Comparison of ENCODE assay signal across 8 mouse cellular contexts in genomic region chr14:34673395-34674228, GRCm38 (mm10). TPM values are rescaled to one million over a fixed set of nuclear protein-coding genes. Genes with fewer than 3 reads are reported as not detected.
DNase-seq lines count a peak whose midpoint lies in the region; ATAC-seq and TF ChIP-seq lines count a peak whose summit lies in the region.

Gene Wapl, plus strand, starts transcription at chr14:34673928.

- H3K27me3 ChIP-seq in forebrain, embryonic 10.5 days (ENCODE audit: poor library complexity, severe bottlenecking), result no peaks in the 10 kb centered on the region
- no peaks in the 10 kb centered on the region for H3K27me3 ChIP-seq in heart, embryonic 15.5 days
- H3K27me3 ChIP-seq in liver, embryonic 14.5 days (ENCODE audit: control insufficient read depth, insufficient read depth, low read length), result no peaks in the 10 kb centered on the region
- H3K27me3 ChIP-seq in neural tube, embryonic 11.5 days (ENCODE audit: control insufficient read depth, insufficient read depth, low read length), result no peaks in the 10 kb centered on the region
- no peaks in the 10 kb centered on the region for H3K27me3 ChIP-seq in stomach, postnatal 0 days (ENCODE audit: control insufficient read depth, insufficient read depth, low read length)

- peak; percentile 31; the same call in 1 of the 2 replicates for TF ChIP-seq EP300 in liver, embryonic 14.5 days (IDR thresholded peaks at IDR 0.05; ENCODE audit: low read depth)
- TF ChIP-seq EP300 in stomach, postnatal 0 days (optimal IDR thresholded peaks at IDR 0.05), result peak; percentile 77

- under 1% methylated on average over 89 of the region's 90 CpGs for WGBS in forebrain, embryonic 10.5 days
- 0% methylated on average over 77 of the region's 90 CpGs for WGBS in heart, embryonic 15.5 days
- WGBS in liver, embryonic 14.5 days (ENCODE audit: insufficient replicate concordance), result under 1% methylated on average over 88 of the region's 90 CpGs
- WGBS in neural tube, embryonic 11.5 days, result under 1% methylated on average over 82 of the region's 90 CpGs
- under 1% methylated on average over 73 of the region's 90 CpGs for WGBS in stomach, postnatal 0 days

- peaks cover 17% of the 10 kb centered on the region for H3K36me3 ChIP-seq in forebrain, embryonic 10.5 days (replicated peaks)
- peaks cover 11% of the 10 kb centered on the region for H3K36me3 ChIP-seq in heart, embryonic 15.5 days
- peaks cover 14% of the 10 kb centered on the region for H3K36me3 ChIP-seq in liver, embryonic 14.5 days (replicated peaks; ENCODE audit: control insufficient read depth, insufficient read depth, low read depth)
- H3K36me3 ChIP-seq in neural tube, embryonic 11.5 days (ENCODE audit: control insufficient read depth, insufficient read depth, low read length), result no peaks in the 10 kb centered on the region; the same call in 1 of the 2 replicates
- no peaks in the 10 kb centered on the region for H3K36me3 ChIP-seq in stomach, postnatal 0 days (ENCODE audit: control insufficient read depth, insufficient read depth, low read length)

- H3K4me1 ChIP-seq in forebrain, embryonic 10.5 days, result peaks cover 27% of the 10 kb centered on the region
- H3K4me1 ChIP-seq in heart, embryonic 15.5 days (replicated peaks), result peaks cover 18% of the 10 kb centered on the region
- peaks cover 6 to 15% of the 10 kb centered on the region in 2 experiments for H3K4me1 ChIP-seq in liver, embryonic 14.5 days (replicated peaks; ENCODE audit: control insufficient read depth in 2 of 2, insufficient read depth in 2 of 2, low read length in 1 of 2)
- peaks cover 8% of the 10 kb centered on the region; the same call in 1 of the 2 replicates for H3K4me1 ChIP-seq in neural tube, embryonic 11.5 days (ENCODE audit: control insufficient read depth, insufficient read depth, low read length)
- H3K4me1 ChIP-seq in stomach, postnatal 0 days (replicated peaks; ENCODE audit: control insufficient read depth, insufficient read depth), result no peaks in the 10 kb centered on the region

- peak within 1 kb of the TSS; percentile 98 for H3K27ac ChIP-seq in forebrain, embryonic 10.5 days
- H3K27ac ChIP-seq in heart, embryonic 15.5 days, result peak within 1 kb of the TSS; percentile 95
- peak within 1 kb of the TSS; percentile 69 for H3K27ac ChIP-seq in liver, embryonic 14.5 days
- H3K27ac ChIP-seq in neural tube, embryonic 11.5 days (ENCODE audit: low read depth, low read length), result peak within 1 kb of the TSS; percentile 87
- H3K27ac ChIP-seq in stomach, postnatal 0 days (replicated peaks), result peak within 1 kb of the TSS; percentile 98

- peak; percentile 95 to 96 for DNase-seq in CD8-positive naive resting alpha-beta T cell, adult 2 months (ENCODE audit: low read depth in 2 of 2, low spot score in 2 of 2)
- DNase-seq in c-Kit-positive CD71-negative TER-119-negative erythroid progenitor cells, embryonic 14.5 days (ENCODE audit: low read depth), result peak; percentile 86
- peak; percentile 93 for DNase-seq in forebrain, embryonic 10.5 days (ENCODE audit: extremely low spot score, low spot score)
- DNase-seq in kidney, postnatal 25 days, result peak; percentile 97 to 99
- DNase-seq in liver, embryonic 14.5 days (ENCODE audit: low read depth in 3 of 3, low spot score in 3 of 3), result peak; percentile 93 to 94 (median 93)
- peak; percentile 98 for DNase-seq in neural tube, embryonic 11.5 days (ENCODE audit: low spot score)
- DNase-seq in stomach, postnatal 0 days (ENCODE audit: low spot score), result peak; percentile 98

- TF ChIP-seq CTCF in liver, embryonic 14.5 days (IDR thresholded peaks at IDR 0.05; ENCODE audit: low read depth), result no peak
- no peak for TF ChIP-seq CTCF in stomach, postnatal 0 days (IDR thresholded peaks at IDR 0.05; ENCODE audit: low read depth)

- peak; percentile 97 for ATAC-seq in heart, embryonic 15.5 days (replicated peaks; ENCODE audit: insufficient number of reproducible peaks, insufficient read depth, low FRiP score, low read depth)
- ATAC-seq in liver, embryonic 14.5 days (ENCODE audit: insufficient read depth), result peak; percentile 96
- peak; percentile 99 for ATAC-seq in neural tube, embryonic 11.5 days (ENCODE audit: insufficient read depth, low FRiP score, low TSS enrichment)
- ATAC-seq in stomach, postnatal 0 days (ENCODE audit: low FRiP score, low TSS enrichment), result peak; percentile 99

- H3K9me3 ChIP-seq in forebrain, embryonic 10.5 days, result no peaks in the 10 kb centered on the region
- H3K9me3 ChIP-seq in heart, embryonic 15.5 days (replicated peaks), result no peaks in the 10 kb centered on the region
- no peaks in the 10 kb centered on the region for H3K9me3 ChIP-seq in liver, embryonic 14.5 days (ENCODE audit: control insufficient read depth, low read length)
- H3K9me3 ChIP-seq in neural tube, embryonic 11.5 days (ENCODE audit: control insufficient read depth, low read length), result no peaks in the 10 kb centered on the region
- no peaks in the 10 kb centered on the region for H3K9me3 ChIP-seq in stomach, postnatal 0 days (ENCODE audit: control insufficient read depth, low read length)

- peak within 1 kb of the TSS; percentile 98 for H3K4me3 ChIP-seq in forebrain, embryonic 10.5 days
- peak within 1 kb of the TSS; percentile 95 for H3K4me3 ChIP-seq in heart, embryonic 15.5 days
- H3K4me3 ChIP-seq in liver, embryonic 14.5 days (ENCODE audit: insufficient read depth in 1 of 2, low read depth in 2 of 2, low read length in 2 of 2), result peak within 1 kb of the TSS; percentile 89 to 95
- H3K4me3 ChIP-seq in neural tube, embryonic 11.5 days (ENCODE audit: low read depth, low read length), result peak within 1 kb of the TSS; percentile 93
- peak within 1 kb of the TSS; percentile 99 for H3K4me3 ChIP-seq in stomach, postnatal 0 days (ENCODE audit: low read depth, low read length)

- H3K9ac ChIP-seq in heart, embryonic 15.5 days, result peak within 1 kb of the TSS; percentile 99
- peak within 1 kb of the TSS; percentile 98 for H3K9ac ChIP-seq in liver, embryonic 14.5 days (replicated peaks)
- peak within 1 kb of the TSS; percentile 90 for H3K9ac ChIP-seq in neural tube, embryonic 11.5 days (ENCODE audit: low read length)
- H3K9ac ChIP-seq in stomach, postnatal 0 days (ENCODE audit: low read length), result peak within 1 kb of the TSS; percentile 99

- peak within 1 kb of the TSS; percentile 81 for H3K4me2 ChIP-seq in heart, embryonic 15.5 days
- H3K4me2 ChIP-seq in liver, embryonic 14.5 days (ENCODE audit: low read depth), result peak within 1 kb of the TSS; percentile 83
- H3K4me2 ChIP-seq in neural tube, embryonic 11.5 days (ENCODE audit: low read depth), result peak within 1 kb of the TSS; percentile 87
- H3K4me2 ChIP-seq in stomach, postnatal 0 days (replicated peaks; ENCODE audit: low read depth), result peak within 1 kb of the TSS; percentile 71

RNA-seq across cellular contexts. Expression of gene Wapl, which starts in this region (rescaled TPM):
- polyA plus RNA-seq in forebrain, embryonic 10.5 days (2016; fragmentation: Nextera tagmentation; extraction: Ambion mirVana), result 25.7 and 26.3 TPM in 2 replicates
- 13.9 and 16.2 TPM in 2 replicates for polyA plus RNA-seq in heart, embryonic 15.5 days (2015; fragmentation: Nextera tagmentation; extraction: Ambion mirVana)
- 12.1 and 25.2 TPM in 2 replicates for polyA plus RNA-seq in liver, embryonic 14.5 days (2012; rRNA removed)
- 25.0 and 28.1 TPM in 2 replicates for polyA plus RNA-seq in liver, embryonic 14.5 days (2014; fragmentation: Nextera tagmentation; extraction: Ambion mirVana)
- polyA plus RNA-seq in neural tube, embryonic 11.5 days (2014; fragmentation: Nextera tagmentation; extraction: Ambion mirVana), result 30.8 and 31.5 TPM in 2 replicates
- polyA plus RNA-seq in stomach, postnatal 0 days (2015; fragmentation: Nextera tagmentation; extraction: Ambion mirVana), result 15.8 and 16.0 TPM in 2 replicates

Comparison
In these comparisons a context has a peak if more than half of its experiments do, and no peak if none do; other contexts are left out.
1. Peak in every context shown above with its lines: DNase-seq, ATAC-seq, H3K4me3 ChIP-seq and H3K27ac ChIP-seq.